Mouse (Mus musculus) layer of hippocampus, postnatal 36 days (tissue): ENCODE measurements around the gene Dmac2. TPM values are rescaled to one million over a fixed set of nuclear protein-coding genes. Genes with fewer than 3 reads are reported as not detected.

Experiments used
- DNase-seq, 2 experiments: peaks; one replicate each; pipeline ENCODE4 v3.0.0; 2022
- total RNA-seq, 2 experiments: library from RNA; stranded (reverse); gene quantifications; 2 replicates each; pipeline ENCODE4 v1.2.3; 2021

Gene Dmac2
- total RNA-seq, 2 experiments from 2014 or later: 50.1 to 51.4 TPM

DNA sequence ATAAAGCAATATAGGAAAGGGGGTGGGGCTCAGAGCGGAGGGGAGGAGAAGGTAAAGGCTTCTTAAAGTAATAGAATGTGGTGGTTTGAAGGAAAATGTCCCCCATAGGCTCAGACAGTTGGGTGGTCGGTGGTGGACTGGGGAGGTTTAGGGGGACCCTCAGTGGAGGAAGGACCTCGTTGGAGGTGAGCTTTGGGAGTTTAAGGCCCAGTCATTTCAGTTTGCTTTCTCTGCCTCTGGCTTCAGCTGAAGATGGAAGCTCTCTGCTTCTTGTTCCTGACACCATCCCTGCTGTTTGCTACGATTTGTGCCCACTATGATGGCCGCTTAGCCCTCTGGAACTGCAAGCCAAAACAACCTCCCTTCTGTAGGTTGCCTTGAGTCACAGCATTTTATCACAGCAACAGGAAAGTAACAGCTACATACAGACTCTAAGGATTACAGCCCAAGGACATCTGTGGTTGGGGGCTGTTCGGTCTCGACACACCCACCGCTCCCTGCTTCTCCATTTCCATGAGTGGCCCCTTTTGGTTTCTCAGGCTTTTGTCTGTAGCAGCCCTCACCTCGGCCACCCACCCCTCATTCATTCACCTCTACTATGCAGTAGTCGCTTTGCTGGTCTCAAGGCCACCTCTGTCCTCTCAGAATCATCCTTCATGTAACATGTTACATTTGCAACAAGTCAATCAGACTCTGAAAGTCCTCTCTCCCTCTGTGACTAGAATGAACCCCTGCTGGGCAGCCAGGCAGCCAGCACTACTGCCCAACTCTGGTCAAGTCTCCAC lies 1.6 kb upstream of the Dmac2 start:
- DNase-seq: no peak

DNA sequence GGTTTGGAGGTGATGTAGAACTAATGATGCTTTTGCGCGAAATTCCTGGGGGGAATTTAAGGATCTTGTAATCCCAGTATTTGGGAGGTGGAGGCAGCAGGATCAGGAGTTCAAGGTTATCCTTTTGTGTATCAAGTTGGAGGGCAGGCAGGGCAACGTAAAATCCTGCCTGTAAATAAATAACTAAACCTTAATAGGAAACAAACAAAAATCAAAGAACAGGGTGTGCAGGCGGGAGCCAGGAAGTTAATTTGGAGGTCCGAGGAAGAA lies 443 bp downstream of the Dmac2 start:
- DNase-seq: no peak

DNA sequence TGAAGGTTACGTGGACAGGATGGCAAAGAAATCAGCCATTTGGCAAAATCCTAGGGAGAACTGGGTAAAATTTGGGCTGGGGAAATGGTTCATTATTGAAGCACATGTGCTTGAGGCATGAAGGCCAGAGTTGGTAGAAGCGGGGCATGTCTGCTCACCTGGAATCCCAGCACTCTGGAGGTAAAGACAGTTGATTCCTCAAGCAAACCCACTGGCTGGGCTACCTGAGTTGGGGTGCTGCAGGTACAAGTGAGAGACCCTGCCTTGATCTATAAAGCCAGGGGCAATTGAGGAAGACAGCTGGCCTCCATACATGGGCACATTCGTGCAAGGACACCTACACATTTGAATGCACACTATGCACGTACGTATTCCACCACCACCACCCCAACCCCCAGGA lies 887 bp downstream of the Dmac2 start:
- DNase-seq: no peak

DNA sequence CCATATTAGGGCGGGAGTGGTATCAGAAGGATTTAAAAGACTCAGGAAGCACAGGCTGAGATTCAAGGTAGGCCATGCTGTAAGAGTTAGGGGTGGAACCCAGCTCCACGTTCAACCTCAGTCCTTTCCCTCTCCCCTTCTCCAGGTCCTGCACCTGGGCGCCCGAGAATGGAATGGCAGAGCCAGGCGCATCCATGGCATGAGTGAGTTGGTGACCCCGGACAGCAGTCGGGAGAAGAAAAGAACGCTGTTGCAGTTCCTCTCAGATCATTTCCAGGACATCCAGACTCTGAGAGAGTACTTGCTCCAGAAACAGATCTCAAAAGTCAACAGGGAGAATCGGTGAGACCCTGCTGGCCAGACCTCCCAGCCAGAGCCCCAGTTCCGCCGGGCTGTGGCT lies 1.5 kb downstream of the Dmac2 start:
- no peak for DNase-seq

DNA sequence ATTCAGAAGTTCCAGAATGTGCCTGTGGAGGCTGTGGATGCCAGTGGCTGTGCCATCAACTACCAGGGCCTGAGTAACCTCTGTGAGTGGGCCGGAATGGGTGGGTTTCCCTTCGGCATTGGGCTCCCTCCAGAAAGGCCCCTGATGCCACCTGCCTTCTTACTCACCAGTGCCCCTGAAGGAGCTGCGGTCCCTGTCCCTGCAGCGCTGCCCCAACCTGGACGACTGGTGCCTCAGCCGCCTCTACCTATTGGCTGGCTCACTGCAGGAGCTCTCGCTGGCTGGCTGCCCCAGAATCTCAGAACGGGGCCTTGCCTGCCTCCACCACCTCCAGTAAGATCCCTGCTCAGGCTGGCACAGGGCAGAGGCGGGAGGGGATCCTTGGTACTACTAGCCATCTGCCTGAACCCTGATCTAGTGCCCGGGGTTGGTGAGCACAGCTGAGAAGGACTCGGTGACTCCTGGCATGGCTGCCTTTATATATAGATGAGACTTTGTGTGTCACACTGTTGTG lies 4.7 kb downstream of the Dmac2 start:
- no peak for DNase-seq

DNA sequence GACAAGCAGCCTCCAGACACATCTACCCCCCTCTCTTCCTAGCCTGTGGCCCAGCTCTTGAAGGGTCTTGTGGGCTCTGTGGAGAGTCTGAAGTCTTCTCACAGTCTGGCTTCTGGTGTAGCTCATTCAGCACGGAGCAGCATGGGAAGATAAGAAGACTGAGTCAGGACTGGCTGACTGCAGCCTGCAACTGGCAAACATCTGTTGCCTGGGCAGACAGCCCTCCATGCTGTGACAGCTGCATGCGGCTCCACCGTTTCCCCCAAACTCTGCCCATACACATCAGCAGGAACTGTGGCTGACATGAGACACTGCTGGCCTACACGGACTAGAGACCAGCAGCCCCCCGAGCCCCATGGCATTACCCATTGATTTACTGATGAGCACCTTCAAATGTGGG lies 5.6 kb downstream of the Dmac2 start:
- DNase-seq: no peak

DNA sequence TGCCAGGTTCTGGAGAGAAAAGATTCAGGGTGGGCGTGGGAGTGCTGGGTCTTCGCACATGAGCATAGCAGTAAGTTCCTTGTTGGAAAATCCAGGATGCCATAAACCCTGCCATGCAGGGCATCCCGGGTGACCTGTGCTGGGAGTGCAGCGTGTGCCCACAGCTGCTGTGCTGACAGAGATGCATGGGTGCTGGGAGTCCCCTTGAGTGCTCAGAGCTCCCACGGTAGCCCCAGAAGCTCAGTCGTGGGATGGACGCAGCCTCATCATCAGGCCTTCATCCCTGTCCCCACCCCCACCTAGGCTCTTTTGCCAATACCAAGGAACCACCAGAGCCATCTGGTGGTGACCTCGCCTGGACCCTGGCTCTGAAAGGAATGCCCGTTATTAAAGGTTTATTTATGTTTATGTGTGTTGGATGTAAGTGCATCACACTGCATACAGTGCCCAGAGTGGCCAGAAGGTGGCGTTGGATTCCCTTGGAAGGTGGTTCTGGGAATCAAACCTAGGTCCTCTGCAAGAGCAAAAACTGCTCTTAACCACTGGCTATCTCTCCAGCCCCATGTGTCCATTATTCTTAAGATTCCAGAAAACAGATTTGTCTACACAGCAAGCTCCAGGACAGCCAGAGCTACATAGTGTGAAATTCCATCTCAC lies 6.5 kb downstream of the Dmac2 start:
- DNase-seq: no peak

DNA sequence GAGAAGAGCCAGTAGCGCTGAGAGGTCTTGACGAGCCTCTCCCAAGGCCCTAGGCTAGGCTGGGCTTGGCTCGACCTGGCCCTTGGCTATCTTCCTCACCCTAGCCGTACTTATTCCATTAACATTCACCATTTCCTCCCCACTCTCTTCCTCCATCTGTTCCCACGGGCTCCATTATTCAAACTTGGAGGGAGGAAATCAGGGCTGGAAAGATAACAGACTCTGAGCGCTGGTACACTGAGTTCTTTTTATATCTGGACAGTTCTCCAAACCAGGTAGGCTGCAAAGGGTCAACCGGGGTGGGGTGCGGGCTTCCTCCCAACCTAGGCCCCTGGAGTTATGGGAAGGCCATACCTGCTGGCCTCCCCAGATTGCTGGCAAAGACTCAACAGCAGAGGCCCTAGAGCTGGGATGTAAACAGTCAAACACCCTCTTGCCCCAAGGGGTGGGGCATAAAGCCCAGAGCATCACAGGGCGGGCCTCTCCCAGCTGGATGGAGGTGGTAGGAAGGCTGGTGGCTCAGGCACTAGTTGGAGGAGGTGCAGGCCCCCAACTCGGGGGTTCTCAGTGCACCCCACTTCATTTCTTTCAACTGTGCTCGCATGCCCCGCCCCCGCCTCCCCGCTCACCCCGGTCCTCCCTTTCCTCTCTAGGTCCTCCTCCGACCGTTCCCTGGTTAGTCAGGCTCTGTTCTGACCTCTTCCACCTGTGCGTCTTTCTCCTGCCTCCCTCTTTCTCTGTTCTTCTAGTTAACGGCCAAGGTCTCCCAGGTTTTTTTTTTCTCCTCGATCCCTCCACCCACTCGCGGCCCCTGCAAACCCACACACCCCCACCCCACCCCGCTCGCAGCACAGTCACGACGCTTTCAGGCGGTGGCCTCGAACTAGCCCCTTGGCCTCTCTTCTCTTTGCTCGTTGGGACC lies 7.6 kb downstream of the Dmac2 start, which contains the start of gene B3gnt8:
Gene B3gnt8 (plus strand): TSS at position 146 of the 922 bp plus-strand sequence.
- no peak for DNase-seq

DNA sequence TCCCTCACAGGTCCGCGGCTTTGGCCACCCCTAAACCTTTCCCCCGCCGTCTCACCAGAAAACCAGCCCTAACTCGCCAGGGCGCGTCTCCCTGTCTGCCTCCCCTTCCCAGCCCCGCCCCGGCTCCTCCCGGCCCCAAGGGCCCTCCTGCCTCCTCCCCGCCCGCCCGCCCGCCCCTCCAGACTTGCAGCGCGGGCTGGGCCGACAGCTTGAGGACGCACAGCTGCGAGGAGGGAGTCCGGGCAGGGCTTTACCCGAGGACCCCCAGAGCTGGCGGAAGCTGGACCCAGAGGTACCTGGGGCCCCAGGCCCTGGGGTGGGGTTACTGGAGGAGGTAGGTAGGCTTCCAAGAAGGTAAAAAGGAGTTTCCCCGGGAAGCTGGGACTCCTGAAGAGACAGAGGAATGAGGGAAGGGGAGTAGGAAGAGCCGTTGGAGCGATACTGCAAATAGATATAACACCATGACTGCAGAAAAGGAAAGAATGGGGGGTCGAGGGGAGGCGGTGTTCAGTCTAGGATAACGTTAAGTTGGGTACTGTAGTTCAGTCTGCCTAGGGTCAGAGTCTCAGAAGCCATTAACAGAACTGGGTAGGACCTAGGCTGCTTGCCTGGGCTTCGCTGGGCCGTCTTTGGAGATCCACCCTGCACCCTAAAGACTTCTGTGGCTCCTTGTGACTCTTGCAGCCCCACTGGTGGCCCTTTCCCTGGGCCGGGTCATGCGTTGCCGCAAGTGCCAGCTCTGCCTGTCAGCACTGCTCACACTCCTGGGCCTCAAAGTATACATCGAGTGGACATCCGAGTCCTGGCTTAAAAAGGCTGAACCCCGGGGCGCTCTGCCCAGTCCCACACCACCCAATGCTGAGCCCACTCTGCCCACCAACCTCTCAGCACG lies 8.5 kb downstream of the Dmac2 start:
- DNase-seq: no peak

DNA sequence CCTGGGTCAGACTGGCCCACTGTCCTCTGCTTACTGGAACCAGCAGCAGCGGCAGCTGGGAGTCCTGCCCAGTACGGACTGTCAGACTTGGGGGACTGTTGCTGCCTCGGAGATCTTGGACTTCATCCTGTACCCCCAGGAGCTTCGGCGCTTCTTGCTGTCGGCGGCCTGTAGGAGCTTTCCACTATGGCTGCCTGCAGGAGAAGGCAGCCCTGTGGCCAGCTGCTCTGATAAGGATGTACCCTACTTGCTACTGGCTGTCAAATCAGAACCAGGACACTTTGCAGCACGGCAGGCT lies 9.1 kb downstream of the Dmac2 start:
- DNase-seq: no peak

DNA sequence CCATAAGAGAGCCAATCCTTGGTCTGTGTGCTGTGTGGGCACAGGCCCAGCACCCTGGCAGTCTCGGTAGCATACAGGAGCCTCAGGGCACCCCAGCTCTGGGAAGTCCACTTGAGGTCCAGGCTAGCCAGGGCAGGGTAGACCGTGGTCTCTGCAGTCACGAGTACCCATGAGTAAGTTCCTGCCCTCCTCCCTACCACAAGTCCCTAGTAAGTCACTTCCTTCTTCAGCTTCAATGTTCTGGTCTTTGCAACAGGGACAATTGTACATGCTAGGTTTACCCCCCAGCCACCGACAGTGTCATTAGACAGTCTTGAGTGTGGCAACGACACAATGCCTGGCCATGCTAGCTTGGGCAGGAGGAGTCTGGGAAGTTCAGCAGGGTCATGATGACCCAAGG lies 13.5 kb downstream of the Dmac2 start:
- DNase-seq: no peak

DNA sequence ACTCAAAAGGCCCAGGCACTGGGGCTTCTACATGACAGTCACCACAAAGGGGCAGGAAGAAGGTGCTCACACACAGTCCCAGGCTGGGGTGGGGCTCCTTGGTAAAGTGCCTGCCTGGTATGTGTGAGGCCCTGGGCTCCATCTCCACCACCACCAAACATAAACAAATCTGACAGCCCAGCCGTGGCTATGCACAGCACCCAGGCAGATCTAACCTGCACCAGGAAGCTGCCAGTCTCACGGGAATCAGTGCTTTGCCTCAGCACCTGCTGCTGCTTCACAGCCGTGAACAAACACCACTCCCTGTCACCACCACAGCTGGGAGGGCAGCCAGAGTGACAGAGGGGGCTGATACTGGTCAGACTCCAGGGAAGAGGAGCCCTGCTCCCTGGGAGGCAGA lies 17.2 kb downstream of the Dmac2 start:
- no peak for DNase-seq

DNA sequence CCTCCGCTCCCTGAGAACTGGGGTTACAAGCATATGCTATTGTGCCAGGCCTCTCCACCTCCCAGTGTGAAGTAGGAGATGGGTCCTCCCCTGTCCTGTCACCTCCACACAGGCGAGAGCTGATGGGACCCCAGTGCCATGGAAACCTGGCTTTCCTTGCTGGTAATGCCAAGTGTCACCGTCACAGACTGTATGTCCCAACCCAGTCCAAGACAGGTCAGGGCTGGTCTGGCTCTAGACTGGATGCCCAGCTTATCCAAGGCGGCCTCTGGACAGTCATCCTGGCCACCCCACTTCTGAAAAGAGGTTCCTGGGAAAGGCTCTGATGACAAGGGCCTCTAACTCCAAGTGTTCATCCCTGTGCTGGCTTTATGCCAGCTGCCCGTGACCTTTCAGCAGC lies 17.9 kb downstream of the Dmac2 start:
- no peak for DNase-seq

DNA sequence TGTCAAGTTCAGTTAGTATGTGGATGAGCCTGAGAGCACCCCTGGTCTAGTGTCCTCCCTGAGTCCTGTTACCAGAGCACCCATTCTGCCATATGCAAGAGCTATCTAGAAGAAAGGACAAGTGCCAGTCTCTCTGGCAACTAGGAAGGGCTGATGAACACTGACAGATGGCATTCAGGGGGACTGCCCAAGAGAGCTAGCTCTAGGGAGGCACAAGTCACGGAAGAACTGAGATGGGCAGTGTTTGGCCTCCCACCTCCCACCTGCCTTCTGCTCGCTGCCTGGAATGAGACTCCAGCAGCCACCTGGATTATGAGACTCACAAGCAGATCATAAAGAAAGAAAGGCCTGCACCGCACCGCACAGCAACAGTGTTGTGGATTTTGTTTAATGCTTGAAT lies 20.5 kb downstream of the Dmac2 start:
- DNase-seq: no peak

DNA sequence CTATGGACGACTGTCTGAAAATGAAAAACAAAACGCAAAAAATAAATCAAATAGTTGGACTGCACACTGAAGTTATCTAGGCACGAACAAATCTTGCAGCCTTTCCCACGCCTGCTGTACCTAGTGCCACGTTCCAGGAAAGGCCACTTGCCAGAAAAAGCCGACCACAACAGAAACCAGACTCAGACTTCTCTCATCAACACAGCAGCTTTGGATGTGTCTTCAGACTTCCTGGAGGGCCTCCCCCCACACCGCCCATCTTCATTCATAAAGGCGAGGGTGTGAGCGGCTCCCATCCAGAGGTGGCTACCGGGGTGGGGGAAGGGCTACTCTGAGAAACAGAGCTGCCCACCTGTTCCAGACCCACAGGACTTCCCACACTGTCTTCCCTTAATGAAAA lies 24.9 kb downstream of the Dmac2 start:
- no peak for DNase-seq

DNA sequence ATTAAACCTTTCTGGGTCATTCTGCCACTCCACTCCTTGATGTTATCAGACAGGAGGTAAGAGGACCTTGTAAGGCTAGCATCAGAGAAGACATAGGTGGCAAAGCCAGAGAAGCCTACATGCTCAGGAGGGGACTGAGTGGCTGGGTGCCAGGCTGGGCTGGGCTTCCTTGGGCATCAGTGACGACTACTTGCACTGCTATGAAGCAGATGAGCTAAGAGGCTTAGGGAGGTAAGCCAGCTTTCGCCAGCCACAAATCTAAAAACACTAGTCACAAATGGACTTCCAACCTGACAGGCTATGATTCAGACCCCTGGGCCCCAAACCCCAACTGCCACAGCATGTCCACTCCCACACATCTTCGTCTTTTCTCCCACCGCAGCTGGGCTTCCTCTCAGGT lies 25.4 kb downstream of the Dmac2 start:
- DNase-seq: no peak

DNA sequence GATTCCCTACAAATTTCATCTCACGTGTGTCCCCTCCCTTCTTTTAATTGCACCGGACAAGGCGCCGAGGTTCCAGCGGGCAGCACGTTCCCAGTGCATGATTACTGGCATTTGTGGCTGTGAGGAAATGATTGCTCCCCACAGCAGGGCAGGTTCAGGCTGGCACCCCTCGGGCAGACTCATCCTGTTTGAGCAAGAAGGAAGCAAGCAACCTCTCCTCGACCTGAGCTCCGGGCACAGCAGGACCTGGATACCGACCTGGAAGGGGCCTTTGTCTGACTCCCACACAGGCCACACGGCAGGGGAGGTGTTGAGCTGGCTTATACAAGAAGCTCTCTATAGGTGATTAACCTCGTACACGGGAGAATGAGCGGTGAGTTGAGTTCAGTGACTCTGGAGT lies 25.9 kb downstream of the Dmac2 start:
- DNase-seq: no peak

DNA sequence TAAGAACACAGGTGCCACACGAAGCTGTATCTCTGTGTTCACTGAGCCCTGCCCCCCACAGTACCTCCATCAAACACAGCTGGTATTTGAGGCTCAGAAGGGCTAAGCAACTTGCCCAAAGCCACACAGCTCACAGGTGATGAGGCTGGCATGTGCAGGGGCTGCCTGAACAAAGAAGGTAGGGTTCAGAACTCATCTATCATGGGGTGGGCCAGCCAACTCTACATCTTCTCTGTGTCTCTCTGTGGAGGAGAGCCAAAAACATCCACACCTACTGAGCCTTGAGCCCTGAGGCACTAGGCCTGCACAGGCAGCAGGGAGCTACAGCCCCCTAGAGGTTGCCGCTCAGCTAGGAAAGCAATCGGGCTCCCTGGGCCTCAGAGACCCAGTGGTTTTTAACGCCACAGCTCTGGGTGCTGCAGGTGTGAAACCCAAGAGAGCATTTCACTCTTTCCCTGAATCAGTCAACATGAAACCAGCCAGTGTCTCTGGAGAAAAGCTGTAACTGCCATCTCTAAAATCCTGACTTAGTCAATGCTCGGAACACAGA lies 28.4 kb downstream of the Dmac2 start:
- no peak for DNase-seq

DNA sequence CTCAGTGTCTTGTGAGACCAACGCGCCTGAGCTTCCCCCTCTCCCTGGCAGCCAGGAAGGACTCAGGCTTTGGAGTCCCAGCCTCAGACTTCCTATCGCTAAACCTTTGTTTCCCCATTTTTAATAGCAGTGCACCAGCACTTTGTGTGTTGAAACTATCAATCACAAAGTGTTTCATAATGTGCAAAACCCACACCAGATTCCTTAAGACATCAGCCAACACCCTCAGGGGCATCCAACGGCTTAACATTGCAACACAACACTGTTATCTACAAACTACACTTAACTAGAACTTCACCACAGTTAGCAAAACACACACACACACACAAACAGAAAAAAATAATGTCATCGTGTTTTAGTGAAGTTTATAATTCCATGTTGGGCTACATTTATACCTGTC lies 30.6 kb downstream of the Dmac2 start:
- DNase-seq: no peak

DNA sequence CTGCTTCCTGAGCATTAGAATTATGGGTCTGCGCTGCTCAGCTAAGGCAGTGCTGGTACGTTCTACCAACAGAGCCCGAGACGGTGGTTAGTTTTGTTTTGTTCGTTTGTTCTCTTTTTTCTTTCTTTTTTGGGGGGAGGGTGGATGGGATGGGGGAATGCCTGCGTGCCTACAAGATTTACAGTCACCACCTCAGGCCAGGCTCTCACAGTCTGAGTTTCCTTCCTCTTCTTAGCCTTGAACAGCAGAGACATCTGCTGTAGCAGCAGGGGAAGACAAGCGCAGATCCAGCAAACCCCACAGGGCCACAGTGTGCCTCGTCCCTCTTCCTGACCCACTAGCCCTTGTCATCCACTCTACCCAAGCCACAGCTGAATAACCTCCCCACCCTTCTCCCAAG lies 32.1 kb downstream of the Dmac2 start:
- no peak for DNase-seq

DNA sequence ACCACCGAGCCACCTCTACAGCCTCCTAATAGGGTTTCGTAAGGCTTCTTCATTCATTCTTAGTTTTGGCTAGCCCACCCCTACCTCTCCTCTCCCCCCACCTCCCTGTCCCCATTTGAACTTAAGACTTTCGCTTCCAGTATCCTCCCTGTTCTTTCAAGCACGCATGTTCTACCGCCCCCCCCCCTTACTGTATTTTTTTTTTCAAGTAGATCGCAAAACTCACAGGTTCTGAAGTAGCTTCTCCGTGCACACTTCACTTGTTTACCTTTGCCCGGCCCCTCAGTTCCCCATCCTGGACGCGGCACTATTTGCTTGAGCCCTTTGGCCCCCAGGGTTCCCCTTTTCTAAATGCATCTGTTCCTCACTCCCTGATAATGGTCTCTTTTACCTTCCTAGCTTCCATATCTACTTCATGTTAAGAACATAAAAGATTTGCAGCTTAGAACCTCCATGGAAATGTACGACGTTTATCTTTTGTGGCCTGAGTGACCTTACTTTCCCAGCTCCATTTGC lies 33.1 kb downstream of the Dmac2 start:
- DNase-seq: no peak
